Mouse (Mus musculus) myocyte (in vitro differentiated cells): ENCODE results near the gene Ccdc40. TPM values are rescaled to one million over a fixed set of nuclear protein-coding genes. Genes with fewer than 3 reads are reported as not detected.

Experiments used
- H3K27me3 ChIP-seq: one replicate; pipeline ENCODE4 v1.6.1; 2011; ENCODE audit not compliant: control insufficient read depth, insufficient read depth, insufficient read length
- H3K36me3 ChIP-seq: one replicate; pipeline ENCODE4 v1.6.1; 2011; ENCODE audit not compliant: control insufficient read depth, insufficient read depth
- H3K4me2 ChIP-seq: one replicate; pipeline ENCODE4 v1.6.1; 2011; ENCODE audit warnings: low read depth, control low read depth
- H3K4me3 ChIP-seq: one replicate; pipeline ENCODE4 v1.5.1; 2011; ENCODE audit warnings: mild to moderate bottlenecking, control low read depth, moderate library complexity
- H3K79me2 ChIP-seq: one replicate; pipeline ENCODE4 v1.6.1; 2011; ENCODE audit not compliant: control insufficient read depth, insufficient read depth
- H3ac ChIP-seq: one replicate; pipeline ENCODE4 v1.6.1; 2011; ENCODE audit not compliant: control insufficient read depth, insufficient read length
- CEBPB ChIP-seq: IDR thresholded peaks from 2 replicates; pipeline ENCODE4 v1.6.1; 2011; ENCODE audit warnings: mild to moderate bottlenecking, moderate library complexity; ENCODE audit not compliant: poor library complexity, insufficient read depth, severe bottlenecking
- E2F4 ChIP-seq: IDR thresholded peaks from one replicate; pipeline ENCODE4 v1.6.1; 2011; ENCODE audit warnings: mild to moderate bottlenecking, control low read depth, moderate library complexity; ENCODE audit not compliant: insufficient read depth
- MAX ChIP-seq: IDR thresholded peaks from one replicate; pipeline ENCODE4 v1.6.1; 2011; ENCODE audit warnings: low read depth, mild to moderate bottlenecking, control low read depth
- MYOD1 ChIP-seq, 3 experiments: IDR thresholded peaks; one replicate each; pipeline ENCODE4 v1.6.1; 2011; ENCODE audit warnings: control low read depth in 2 of 3, low read depth in 2 of 3, mild to moderate bottlenecking in 2 of 3, moderate library complexity in 1 of 3; ENCODE audit not compliant: insufficient read length in 2 of 3, control insufficient read depth in 1 of 3
- MYOG ChIP-seq, 3 experiments: IDR thresholded peaks; one replicate each; pipeline ENCODE4 v1.6.1; 2011; ENCODE audit warnings: control low read depth in 2 of 3, low read depth in 2 of 3, mild to moderate bottlenecking in 2 of 3; ENCODE audit not compliant: insufficient read length in 2 of 3, control insufficient read depth in 1 of 3, insufficient read depth in 1 of 3
- POLR2A ChIP-seq: IDR thresholded peaks from one replicate; pipeline ENCODE4 v1.6.1; 2011; ENCODE audit warnings: low read depth, mild to moderate bottlenecking, control low read depth, moderate library complexity; ENCODE audit not compliant: insufficient read length
- POLR2AphosphoS2 ChIP-seq: IDR thresholded peaks from one replicate; pipeline ENCODE4 v1.6.1; 2011; ENCODE audit warnings: low read depth, control low read depth; ENCODE audit not compliant: insufficient read length
- REST ChIP-seq: IDR thresholded peaks from one replicate; pipeline ENCODE4 v1.6.1; 2011; ENCODE audit warnings: mild to moderate bottlenecking, control low read depth, moderate library complexity; ENCODE audit not compliant: insufficient read depth, insufficient read length
- SRF ChIP-seq: IDR thresholded peaks from one replicate; pipeline ENCODE4 v1.6.1; 2011; ENCODE audit warnings: low read depth; ENCODE audit not compliant: control insufficient read depth, insufficient read length
- TCF12 ChIP-seq: IDR thresholded peaks from one replicate; pipeline ENCODE4 v1.6.1; 2011; ENCODE audit warnings: mild to moderate bottlenecking, control low read depth; ENCODE audit not compliant: poor library complexity, insufficient read depth, severe bottlenecking
- TCF3 ChIP-seq: IDR thresholded peaks from one replicate; pipeline ENCODE4 v1.6.1; 2011; ENCODE audit warnings: low read depth, control low read depth; ENCODE audit not compliant: insufficient read length
- USF1 ChIP-seq: IDR thresholded peaks from one replicate; pipeline ENCODE4 v1.6.1; 2011; ENCODE audit warnings: low read depth, mild to moderate bottlenecking, control low read depth, moderate library complexity
- polyA plus RNA-seq: library from polyadenylated mRNA; unstranded; fragments of >200 nt; fragmentation: generic; extraction: Trizol; gene quantifications from one replicate; pipeline ENCODE4 v1.2.1, GENCODE M21; 2012; ENCODE audit warnings: missing spikeins

Gene Ccdc40
- polyA plus RNA-seq, 1 experiment: 0.07 TPM

- Histone ChIP-seq H3K36me3 (no peaks in the 10 kb centered on the region), H3K27me3 (no peaks in the 10 kb centered on the region), H3K79me2 (no peaks in the 10 kb centered on the region), H3K4me3 (no peak overlapping the region), H3K4me2 (peak overlapping the region; percentile 89), H3ac (no peak overlapping the region)
- TF ChIP-seq MYOG (IDR thresholded peaks at IDR 0.05; ENCODE audit: control insufficient read depth in 1 of 3, insufficient read depth in 1 of 3, insufficient read length in 2 of 3, low read depth in 2 of 3) (peak in 1 of 3 experiments; percentile 72), MAX (no peak), MYOD1 (IDR thresholded peaks at IDR 0.05; ENCODE audit: control insufficient read depth in 1 of 3, insufficient read length in 2 of 3, low read depth in 2 of 3) (peak in 2 of 3 experiments; percentile 28 to 62), POLR2A (peak; percentile 40), SRF (no peak), POLR2AphosphoS2 (no peak), REST (no peak), E2F4 (no peak), TCF12 (no peak), CEBPB (no peak)
Measured at GRCm38 (mm10) chr11:119186989-119187799, 41.2 kb upstream of the Ccdc40 start.

DNA sequence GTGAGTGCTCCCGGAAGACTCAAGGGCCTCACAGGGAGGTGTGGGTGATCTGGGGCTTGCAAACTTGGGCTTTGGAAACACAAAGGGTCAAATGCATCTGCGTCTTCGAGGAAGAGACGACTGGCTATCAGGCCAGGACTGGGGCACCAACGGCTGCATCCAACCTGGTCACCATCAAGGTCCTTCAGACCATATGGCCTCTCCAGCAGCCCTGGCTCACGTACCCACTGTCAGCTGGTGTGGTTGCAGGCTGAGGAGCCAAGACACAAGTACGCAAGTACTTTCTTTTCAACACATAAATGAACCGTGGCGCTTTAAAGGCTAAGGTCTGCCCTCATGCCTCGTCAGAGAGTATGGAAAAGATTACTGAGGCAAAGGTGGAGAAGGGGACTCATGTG is 40.6 kb upstream of the Ccdc40 start:
- Histone ChIP-seq H3K4me2 (peak overlapping the region; percentile 89), H3K27me3 (no peaks in the 10 kb centered on the region), H3K79me2 (no peaks in the 10 kb centered on the region), H3K4me3 (no peak overlapping the region), H3ac (no peak overlapping the region), H3K36me3 (no peaks in the 10 kb centered on the region)
- TF ChIP-seq POLR2A (no peak), TCF12 (no peak), REST (no peak), SRF (no peak), USF1 (no peak), MYOG (IDR thresholded peaks at IDR 0.05; ENCODE audit: control insufficient read depth in 1 of 3, insufficient read depth in 1 of 3, insufficient read length in 2 of 3, low read depth in 2 of 3) (no peak), MAX (no peak), CEBPB (no peak), POLR2AphosphoS2 (no peak), MYOD1 (IDR thresholded peaks at IDR 0.05; ENCODE audit: control insufficient read depth in 1 of 3, insufficient read length in 2 of 3, low read depth in 2 of 3) (no peak), E2F4 (no peak)

GRCm38 (mm10) chr11:119188389-119188788 is 40.0 kb upstream of the Ccdc40 start:
- no peak overlapping the region for H3K4me2 ChIP-seq

DNA sequence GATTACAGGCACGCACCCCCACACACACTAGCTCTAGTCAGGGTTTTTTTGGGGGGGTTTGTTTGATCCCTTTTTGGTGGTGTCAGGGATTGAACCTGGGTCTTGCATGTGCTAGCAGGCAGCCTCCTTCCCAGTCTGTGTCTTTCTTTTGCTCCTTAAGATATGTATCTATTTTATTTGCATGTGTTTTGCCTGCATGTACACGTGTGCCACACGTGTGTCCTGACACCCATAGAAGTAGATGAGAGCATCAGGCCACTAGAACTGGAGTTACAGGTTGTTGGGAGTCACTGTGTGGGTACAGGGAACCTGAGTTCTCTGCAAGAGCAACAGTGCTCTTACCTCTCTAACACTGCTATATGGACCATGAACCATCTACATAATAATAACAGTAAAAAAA is 39.1 kb upstream of the Ccdc40 start:
- no peak for TF ChIP-seq E2F4
- TF ChIP-seq POLR2A: no peak
- no peak for TF ChIP-seq MYOG (IDR thresholded peaks at IDR 0.05; ENCODE audit: control insufficient read depth in 1 of 3, insufficient read depth in 1 of 3, insufficient read length in 2 of 3, low read depth in 2 of 3)
- no peak for TF ChIP-seq SRF
- TF ChIP-seq TCF12: no peak
- no peak for TF ChIP-seq CEBPB
- no peak for TF ChIP-seq REST
- TF ChIP-seq TCF3: no peak
- TF ChIP-seq USF1: no peak
- no peak for TF ChIP-seq MYOD1 (IDR thresholded peaks at IDR 0.05; ENCODE audit: control insufficient read depth in 1 of 3, insufficient read length in 2 of 3, low read depth in 2 of 3)
- TF ChIP-seq POLR2AphosphoS2: no peak
- no peaks in the 10 kb centered on the region for H3K36me3 ChIP-seq
- no peaks in the 10 kb centered on the region for H3K79me2 ChIP-seq
- H3K27me3 ChIP-seq: no peaks in the 10 kb centered on the region
- H3ac ChIP-seq: no peak overlapping the region
- H3K4me3 ChIP-seq: no peak overlapping the region
- no peak overlapping the region for H3K4me2 ChIP-seq

More at GRCm38 (mm10) chr11:119188389-119188788, 40.0 kb upstream of the Ccdc40 start:
- no peaks in the 10 kb centered on the region for H3K79me2 ChIP-seq
- H3K36me3 ChIP-seq: no peaks in the 10 kb centered on the region
- H3K4me3 ChIP-seq: no peak overlapping the region
- no peaks in the 10 kb centered on the region for H3K27me3 ChIP-seq
- no peak overlapping the region for H3ac ChIP-seq
- TF ChIP-seq MYOG (IDR thresholded peaks at IDR 0.05; ENCODE audit: control insufficient read depth in 1 of 3, insufficient read depth in 1 of 3, insufficient read length in 2 of 3, low read depth in 2 of 3): peak in 1 of 3 experiments; percentile 4
- no peak for TF ChIP-seq E2F4

- H3K36me3 ChIP-seq: no peaks in the 10 kb centered on the region
- peak overlapping the region; percentile 58 for H3K4me2 ChIP-seq
- no peak overlapping the region for H3ac ChIP-seq
- H3K79me2 ChIP-seq: no peaks in the 10 kb centered on the region
- H3K27me3 ChIP-seq: no peaks in the 10 kb centered on the region
- no peak overlapping the region for H3K4me3 ChIP-seq
- TF ChIP-seq POLR2A (peak; percentile 58), POLR2AphosphoS2 (peak; percentile 61), MAX (no peak), MYOD1 (IDR thresholded peaks at IDR 0.05; ENCODE audit: control insufficient read depth in 1 of 3, insufficient read length in 2 of 3, low read depth in 2 of 3) (peak in 2 of 3 experiments; percentile 64 to 68), REST (no peak), MYOG (IDR thresholded peaks at IDR 0.05; ENCODE audit: control insufficient read depth in 1 of 3, insufficient read depth in 1 of 3, insufficient read length in 2 of 3, low read depth in 2 of 3) (peak in 2 of 3 experiments; percentile 77 to 89), TCF3 (no peak), USF1 (peak; percentile 56), TCF12 (peak; percentile 52), E2F4 (no peak), CEBPB (no peak), SRF (no peak)
Measured at GRCm38 (mm10) chr11:119190498-119190897, 37.9 kb upstream of the Ccdc40 start.
